Mouse (Mus musculus): ENCODE results near the gene 9130019O22Rik.

- TF ChIP-seq CTCF (IDR thresholded peaks at IDR 0.05; ENCODE audit: borderline replicate concordance, control insufficient read depth, extremely low read depth, insufficient read depth, low read length, poor library complexity) (no peak), POLR2A (IDR thresholded peaks at IDR 0.05; ENCODE audit: control insufficient read depth, extremely low read depth, insufficient read depth, low read length, poor library complexity) (no peak)
Observed at GRCm38 (mm10) chr7:127343351-127344019, 43.5 kb downstream of the 9130019O22Rik start.
